In the genomic region with DNA sequence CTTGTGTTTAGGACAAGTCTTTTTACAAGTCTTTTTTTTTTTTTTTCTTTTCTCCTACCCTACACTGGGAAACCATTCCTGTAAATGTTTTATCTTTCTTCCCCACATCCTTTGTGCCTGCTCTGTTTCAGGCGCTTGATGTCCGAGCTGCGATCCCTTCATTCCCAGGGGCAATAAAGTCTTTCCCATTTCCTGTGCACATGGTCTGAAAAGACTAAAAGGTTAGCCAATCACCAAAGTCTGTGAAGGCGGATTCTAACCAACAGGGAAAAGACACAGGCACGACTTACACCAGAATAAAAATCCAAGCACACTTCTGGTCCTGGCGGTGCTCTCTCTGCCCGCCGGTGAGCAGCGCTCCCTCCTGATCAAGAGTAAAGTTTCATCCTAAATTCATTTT, we compare ENCODE assay signal across 13 mouse cellular contexts.
"Had no signal": no experiment of that assay in that cellular context is flagged by ENCODE, and none has a peak within 500 bp of the region (broad histone marks: within the 10 kb centered on the region; RNA-seq: fewer than 3 reads in every experiment).

No protein-coding gene starts in this region.

- H3K4me3 ChIP-seq: left cerebral cortex, adult 2 months; liver, embryonic 13.5 days; lung, embryonic 15.5 days; midbrain, embryonic 12.5 days had no signal

- DNase-seq: kidney, adult 9 months; kidney, postnatal 10 days; liver; liver, embryonic 13.5 days; liver, postnatal 0 days; lung, postnatal 14 days; right cerebral cortex, postnatal 14 days; thymus, adult 2 months; thymus, postnatal 25 days had no signal

- H3K9ac ChIP-seq: liver, embryonic 13.5 days; liver, postnatal 0 days; lung, embryonic 15.5 days; midbrain, embryonic 12.5 days had no signal

- H3K27ac ChIP-seq: left cerebral cortex, adult 2 months; liver, embryonic 13.5 days; lung, embryonic 15.5 days; midbrain, embryonic 12.5 days; stomach, postnatal 0 days had no signal

- H3K4me1 ChIP-seq: midbrain, embryonic 12.5 days had no signal

- H3K4me2 ChIP-seq: liver, embryonic 13.5 days; lung, embryonic 15.5 days; midbrain, embryonic 12.5 days had no signal

- H3K9me3 ChIP-seq: liver, embryonic 13.5 days; lung, embryonic 15.5 days; midbrain, embryonic 12.5 days had no signal

- H3K27me3 ChIP-seq: liver, embryonic 13.5 days; lung, embryonic 15.5 days; midbrain, embryonic 12.5 days had no signal

- H3K36me3 ChIP-seq: liver, embryonic 13.5 days; lung, embryonic 15.5 days; midbrain, embryonic 12.5 days had no signal
